Comparison of ENCODE assay signal across 25 mouse cellular contexts in the genomic region with DNA sequence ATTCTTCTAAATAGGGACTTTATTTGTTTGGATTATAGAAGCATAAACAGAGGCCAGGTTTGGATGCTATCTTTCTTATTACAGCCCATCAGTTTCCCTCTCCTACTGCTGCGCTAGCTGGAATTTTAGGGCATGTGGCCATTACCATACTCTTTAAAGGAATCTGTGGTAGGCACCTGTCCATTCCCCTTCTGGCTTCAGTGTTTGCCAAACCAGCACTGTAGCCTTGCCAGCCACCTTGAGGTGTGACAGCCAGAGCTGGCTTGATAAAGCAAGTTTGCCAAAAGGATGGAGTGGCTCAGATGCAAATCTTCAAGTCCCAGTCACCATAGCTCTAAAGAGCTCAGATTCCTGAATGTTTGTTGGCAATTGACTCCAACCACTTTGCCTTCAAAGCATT. TPM values are rescaled to one million over a fixed set of nuclear protein-coding genes. Genes with fewer than 3 reads are reported as not detected.
DNase-seq lines count a peak whose midpoint lies in the region; ATAC-seq and TF ChIP-seq lines count a peak whose summit lies in the region.
"Had no signal": no experiment of that assay in that cellular context is flagged by ENCODE, and none has a peak within 500 bp of the region (broad histone marks: within the 10 kb centered on the region; RNA-seq: fewer than 3 reads in every experiment).

No protein-coding gene starts in this region.

- H3K27ac ChIP-seq in liver, adult 2 months (replicated peaks; ENCODE audit: insufficient read depth, low read depth, low read length): 0 out of 2 replicates have a peak overlapping the region, but pooled peaks have one; percentile 36
- H3K27ac ChIP-seq in liver, embryonic 11.5 days (ENCODE audit: low read depth, low read length): no peak overlapping the region
- H3K27ac ChIP-seq in cerebellum, adult 2 months (ENCODE audit: insufficient read depth, low read length): no peak overlapping the region
- H3K27ac ChIP-seq in hindbrain, postnatal 0 days: no peak overlapping the region
- H3K27ac ChIP-seq: hindbrain, embryonic 15.5 days; kidney, postnatal 0 days; liver, embryonic 14.5 days had no signal

- no peaks in the 10 kb centered on the region for H3K9me3 ChIP-seq in liver, embryonic 11.5 days (ENCODE audit: control insufficient read depth, low read length)
- no peaks in the 10 kb centered on the region for H3K9me3 ChIP-seq in hindbrain, postnatal 0 days (ENCODE audit: low read length)
- H3K9me3 ChIP-seq: embryonic facial prominence, embryonic 15.5 days; forebrain, embryonic 13.5 days; heart, embryonic 12.5 days; hindbrain, embryonic 15.5 days; neural tube, embryonic 15.5 days had no signal

- DNase-seq in liver, adult 2 months (ENCODE audit: extremely low read depth, low read depth, low spot score): no peak
- DNase-seq in liver, embryonic 11.5 days (ENCODE audit: low spot score): no peak
- DNase-seq in cerebellum, adult 11 months: peak; percentile 28
- peak; percentile 31 to 53 for DNase-seq in cerebellum, adult 2 months
- peak; percentile 24 to 33 for DNase-seq in cerebellum, postnatal 14 days
- DNase-seq in adrenal gland, postnatal 25 days: no peak
- DNase-seq in hindbrain, postnatal 0 days (ENCODE audit: low spot score): no peak
- DNase-seq: B cell, adult 2 months; kidney, postnatal 4 days; layer of hippocampus, postnatal 36 days; left cerebral cortex, postnatal 4 days; lung, adult 2 months; midbrain, embryonic 14.5 days; right cerebral cortex, postnatal 25 days; spleen, adult 18-20 months; thymus, postnatal 14 days had no signal

- ATAC-seq in liver, embryonic 11.5 days (replicated peaks; ENCODE audit: low FRiP score): no peak
- no peak for ATAC-seq in megakaryocyte, adult 5-6 weeks (ENCODE audit: poor library complexity, severe bottlenecking)
- no peak for ATAC-seq in hindbrain, postnatal 0 days

- H3K9ac ChIP-seq in liver, adult 2 months (ENCODE audit: low read depth, low read length): no peak overlapping the region
- H3K9ac ChIP-seq in liver, embryonic 11.5 days (ENCODE audit: low read depth, low read length): no peak overlapping the region
- no peak overlapping the region for H3K9ac ChIP-seq in hindbrain, postnatal 0 days (replicated peaks; ENCODE audit: low read length)
- H3K9ac ChIP-seq: embryonic facial prominence, embryonic 15.5 days; forebrain, embryonic 13.5 days; heart, embryonic 12.5 days; hindbrain, embryonic 15.5 days; liver, embryonic 14.5 days; neural tube, embryonic 15.5 days had no signal

- WGBS in liver, adult 2 months: 32% methylated on average over 1 of the region's 1 CpGs
- 100% methylated on average over 1 of the region's 1 CpGs for WGBS in liver, embryonic 11.5 days
- 20% methylated on average over 1 of the region's 1 CpGs for WGBS in cerebellum, adult 2 months
- WGBS in hindbrain, postnatal 0 days: 82% methylated on average over 1 of the region's 1 CpGs

- no peak for TF ChIP-seq POLR2A in liver, adult 2 months (IDR thresholded peaks at IDR 0.05; ENCODE audit: extremely low read depth, insufficient read depth, low read length)
- TF ChIP-seq POLR2A in cerebellum, adult 2 months (IDR thresholded peaks at IDR 0.05; ENCODE audit: borderline replicate concordance, insufficient read depth, low read length): no peak

- H3K4me3 ChIP-seq in liver, adult 2 months (ENCODE audit: insufficient read depth, low read depth, low read length): no peak overlapping the region
- no peak overlapping the region for H3K4me3 ChIP-seq in liver, embryonic 11.5 days (ENCODE audit: low read depth, low read length)
- no peak overlapping the region for H3K4me3 ChIP-seq in cerebellum, adult 2 months (replicated peaks; ENCODE audit: insufficient read depth, low read depth, low read length)
- H3K4me3 ChIP-seq in hindbrain, postnatal 0 days (ENCODE audit: low read length): no peak overlapping the region
- H3K4me3 ChIP-seq: embryonic facial prominence, embryonic 15.5 days; forebrain, embryonic 13.5 days; heart, embryonic 12.5 days; hindbrain, embryonic 15.5 days; neural tube, embryonic 15.5 days had no signal

- no peak for TF ChIP-seq CTCF in liver, adult 2 months (IDR thresholded peaks at IDR 0.05; ENCODE audit: low read depth, low read length)
- TF ChIP-seq CTCF in cerebellum, adult 2 months (IDR thresholded peaks at IDR 0.05; ENCODE audit: borderline replicate concordance, insufficient read depth, low read depth, low read length): no peak
- no peak for TF ChIP-seq CTCF in hindbrain, postnatal 0 days (IDR thresholded peaks at IDR 0.05; ENCODE audit: low read depth)

- no peaks in the 10 kb centered on the region for H3K36me3 ChIP-seq in liver, adult 2 months (ENCODE audit: control insufficient read depth, insufficient read depth, low read length)
- H3K36me3 ChIP-seq in liver, embryonic 11.5 days (ENCODE audit: control insufficient read depth, insufficient read depth, low read length): no peaks in the 10 kb centered on the region
- no peaks in the 10 kb centered on the region for H3K36me3 ChIP-seq in hindbrain, postnatal 0 days (ENCODE audit: insufficient read depth, low read length)
- H3K36me3 ChIP-seq: embryonic facial prominence, embryonic 15.5 days; heart, embryonic 12.5 days; hindbrain, embryonic 15.5 days; neural tube, embryonic 15.5 days had no signal

- peaks cover 7% of the 10 kb centered on the region for H3K4me1 ChIP-seq in liver, adult 2 months (ENCODE audit: control insufficient read depth, insufficient read depth, low read length)
- H3K4me1 ChIP-seq in liver, embryonic 11.5 days (replicated peaks; ENCODE audit: control insufficient read depth, insufficient read depth, low read length): no peaks in the 10 kb centered on the region
- peaks cover 7% of the 10 kb centered on the region for H3K4me1 ChIP-seq in cerebellum, adult 2 months (ENCODE audit: control insufficient read depth, insufficient read depth, low read length)
- H3K4me1 ChIP-seq in hindbrain, postnatal 0 days (ENCODE audit: insufficient read depth, low read length): no peaks in the 10 kb centered on the region
- H3K4me1 ChIP-seq: hindbrain, embryonic 15.5 days; neural tube, embryonic 15.5 days had no signal

- H3K4me2 ChIP-seq in liver, embryonic 11.5 days: no peak overlapping the region
- H3K4me2 ChIP-seq in hindbrain, postnatal 0 days (ENCODE audit: low read depth, low read length): no peak overlapping the region
- H3K4me2 ChIP-seq: embryonic facial prominence, embryonic 15.5 days; heart, embryonic 12.5 days; neural tube, embryonic 15.5 days had no signal

- H3K27me3 ChIP-seq in liver, adult 2 months (ENCODE audit: control insufficient read depth, insufficient read depth, low read length): no peaks in the 10 kb centered on the region
- H3K27me3 ChIP-seq in liver, embryonic 11.5 days (replicated peaks; ENCODE audit: control insufficient read depth, insufficient read depth, low read length): peaks cover 4% of the 10 kb centered on the region
- H3K27me3 ChIP-seq in cerebellum, adult 2 months (ENCODE audit: control insufficient read depth, insufficient read depth, low read length): no peaks in the 10 kb centered on the region; the same call in 1 of the 2 replicates
- H3K27me3 ChIP-seq in hindbrain, postnatal 0 days (ENCODE audit: insufficient read depth, low read length): no peaks in the 10 kb centered on the region
- H3K27me3 ChIP-seq: forebrain, embryonic 13.5 days; heart, embryonic 12.5 days had no signal

- H3K79me2 ChIP-seq in liver, adult 2 months (ENCODE audit: control insufficient read depth, insufficient read depth, low read length): no peaks in the 10 kb centered on the region

RNA-seq across cellular contexts. Expression of gene Rtl9, which starts 32.3 kb away (rescaled TPM):
- total RNA-seq in liver, adult 2 months (2014; rRNA removed): not detected in 2 replicates
- polyA plus RNA-seq in liver, adult 2 months (2012; rRNA removed): not detected in 2 replicates
- polyA plus RNA-seq in liver, embryonic 11.5 days (2014; fragmentation: Nextera tagmentation; extraction: Ambion mirVana): 0.07 and 0.21 TPM in 2 replicates
- 1.0 and 1.3 TPM in 2 replicates for polyA plus RNA-seq in cerebellum, adult 2 months (2012; rRNA removed)
- total RNA-seq in adrenal gland, postnatal 25 days (2021): not detected in 2 replicates
- not detected in 2 replicates for total RNA-seq in megakaryocyte, adult 5-6 weeks (2015)
- not detected in 2 replicates for total RNA-seq in megakaryocyte, adult 5-6 weeks (2017)
- 3.7 TPM in 2 replicates for total RNA-seq in hindbrain, postnatal 0 days (2014; rRNA removed)
- 0.69 and 0.81 TPM in 2 replicates for polyA plus RNA-seq in hindbrain, postnatal 0 days (2015; fragmentation: Nextera tagmentation; extraction: Ambion mirVana)
- total RNA-seq: common myeloid progenitor, adult 5-6 weeks had no signal

Comparison
In these comparisons a context has a peak if more than half of its experiments do, and no peak if none do; other contexts are left out.
1. DNase-seq: peak in cerebellum, adult 11 months (single experiment), cerebellum, adult 2 months (2 of 2) and cerebellum, postnatal 14 days (2 of 2); none in liver, adult 2 months (single experiment), liver, embryonic 11.5 days (single experiment), adrenal gland, postnatal 25 days (single experiment) and hindbrain, postnatal 0 days (single experiment).